Mouse (Mus musculus) fibroblast of lung, adult 2 months (primary cell): ENCODE results near the gene Itpr2.

Experiments used
- DNase-seq: peaks from one replicate; pipeline ENCODE4 v3.0.0-alpha.2; 2011; ENCODE audit warnings: low read depth

The Itpr2 gene

GRCm38 (mm10) chr6:146110832-146111741 is 390.9 kb downstream of the Itpr2 start:
- peak; percentile 9 for DNase-seq

- DNase-seq = peak; percentile 30
Measured at GRCm38 (mm10) chr6:146110425-146110824, 391.6 kb downstream of the Itpr2 start.

GRCm38 (mm10) chr6:146108695-146109094 is 393.3 kb downstream of the Itpr2 start:
- no peak for DNase-seq

- no peak for DNase-seq
Measured at GRCm38 (mm10) chr6:146107117-146107832, 394.7 kb downstream of the Itpr2 start.

GRCm38 (mm10) chr6:146083056-146083961 is 418.7 kb downstream of the Itpr2 start:
- DNase-seq = no peak

GRCm38 (mm10) chr6:146082476-146082875 is 419.5 kb downstream of the Itpr2 start:
- DNase-seq = no peak

- DNase-seq = no peak
Measured at GRCm38 (mm10) chr6:146081578-146081977, 420.4 kb downstream of the Itpr2 start.

GRCm38 (mm10) chr6:146080546-146081512 is 421.2 kb downstream of the Itpr2 start:
- no peak for DNase-seq

- DNase-seq = no peak
Measured at GRCm38 (mm10) chr6:146079734-146080443, 422.1 kb downstream of the Itpr2 start.

GRCm38 (mm10) chr6:146079261-146079660 is 422.8 kb downstream of the Itpr2 start:
- peak; percentile 69 for DNase-seq

- no peak for DNase-seq
Measured at GRCm38 (mm10) chr6:146078136-146078535, 423.9 kb downstream of the Itpr2 start.

- no peak for DNase-seq
Measured at GRCm38 (mm10) chr6:146077124-146077889, 424.7 kb downstream of the Itpr2 start.

GRCm38 (mm10) chr6:146072842-146073241 is 429.2 kb downstream of the Itpr2 start:
- DNase-seq = no peak

GRCm38 (mm10) chr6:146071883-146072282 is 430.1 kb downstream of the Itpr2 start:
- no peak for DNase-seq
